Mouse (Mus musculus) monocyte, adult 59 days (primary cell): ENCODE results near the gene Cmc1. TPM values are rescaled to one million over a fixed set of nuclear protein-coding genes. Genes with fewer than 3 reads are reported as not detected.

ENCODE experiments used
- total RNA-seq, 2 experiments: library from RNA; stranded (reverse); gene quantifications; one replicate each; pipeline ENCODE4 v1.2.4; 2023

Cmc1 gene
- 10 to 100 TPM; 12.4 to 18.2 TPM for total RNA-seq

GRCm38 (mm10) chr9:118149407-118150402, at the start of gene Cmc1:
TSS of gene Cmc1 (minus strand) at chr9:118150177.

GRCm38 (mm10) chr9:118040218-118041021, 109.6 kb downstream of the Cmc1 start, which contains the start of gene Azi2:
TSS of gene Azi2 (plus strand) at chr9:118040499.

Other genes with a start within 250 kb of the Cmc1 start
- 100 to 1,000 TPM in 1 of 2 experiments, 10 to 100 TPM in 1; 97.0 to 106 TPM for gene Azi2, start 109.7 kb downstream of the Cmc1 start, total RNA-seq